Mouse (Mus musculus) lung, adult 2 months (tissue): ENCODE results near the gene Tril.

ENCODE experiments used
- CTCF ChIP-seq: fragments of 200-500 bp; IDR thresholded peaks from 2 replicates; pipeline ENCODE4 v1.5.1; 2011; ENCODE audit warnings: mild to moderate bottlenecking, low read length, control low read depth; ENCODE audit not compliant: insufficient read depth
- POLR2A ChIP-seq: fragments of 200-500 bp; IDR thresholded peaks from 2 replicates; pipeline ENCODE4 v1.6.1; 2011; ENCODE audit warnings: low read depth, mild to moderate bottlenecking, control low read depth, low read length, borderline replicate concordance; ENCODE audit errors: extremely low read depth

- TF ChIP-seq CTCF: peak; percentile 33; the same call in 1 of the 2 replicates
- TF ChIP-seq POLR2A: no peak
These were observed 8.4 kb downstream of the Tril start for GRCm38 (mm10) chr6:53812242-53812641.
